Mouse (Mus musculus) retina, embryonic 14.5 days (tissue): Measurements from ENCODE around the gene a.

Source experiments
- DNase-seq: peaks from one replicate; pipeline ENCODE4 v3.0.0-alpha.2; 2015; ENCODE audit warnings: low spot score

a gene

GRCm38 (mm10) chr2:155098720-155099380, 307.6 kb downstream of the a start:
- peak; percentile 63 for DNase-seq

- DNase-seq = no peak
Observed at GRCm38 (mm10) chr2:155099421-155099820, 308.2 kb downstream of the a start.

DNA sequence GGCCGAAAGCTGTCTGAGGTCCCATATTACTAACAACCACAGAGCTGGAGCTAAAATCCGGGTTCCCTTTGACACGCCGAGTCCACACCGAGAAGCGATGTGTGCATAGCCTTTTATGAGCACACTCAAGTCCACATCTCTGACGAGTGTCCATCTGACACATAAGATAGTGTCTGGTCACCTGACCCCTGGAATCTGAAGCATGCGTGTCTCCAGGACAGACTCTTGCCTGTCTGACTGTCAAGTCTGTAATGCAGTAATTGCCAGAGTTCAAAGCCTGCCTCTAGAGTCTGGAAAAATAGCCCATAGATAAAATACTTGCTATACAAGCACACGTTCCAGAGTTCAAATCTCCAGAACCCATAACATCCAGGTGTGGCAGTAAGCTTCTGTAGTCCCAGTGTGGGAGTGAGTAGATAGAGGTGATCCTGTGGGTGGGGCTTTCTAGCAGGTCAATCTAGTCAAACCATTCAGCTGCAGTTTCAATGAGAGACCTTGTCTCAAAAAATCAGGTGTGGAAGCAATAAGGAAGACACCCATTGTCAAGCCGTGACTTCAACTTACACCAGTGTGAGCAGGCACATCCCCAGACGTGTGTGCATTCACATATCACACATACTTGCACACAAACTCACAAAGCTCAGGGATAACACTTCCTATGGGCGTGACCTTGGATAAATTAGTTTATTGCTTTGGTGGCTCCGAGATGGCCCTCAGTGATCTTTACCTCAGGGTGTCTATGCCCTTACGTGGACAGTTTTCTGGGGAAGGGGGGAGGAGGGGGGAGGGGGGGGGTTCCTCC, 309.0 kb downstream of the a start:
- no peak for DNase-seq
